9 mouse cellular contexts compared by ENCODE assay signal in genomic region chr16:35630470-35631183, GRCm38 (mm10).
DNase-seq lines count a peak whose midpoint lies in the region; ATAC-seq and TF ChIP-seq lines count a peak whose summit lies in the region.
"Had no signal": no experiment of that assay in that cellular context is flagged by ENCODE, and none has a peak within 500 bp of the region (broad histone marks: within the 10 kb centered on the region; RNA-seq: fewer than 3 reads in every experiment).

No protein-coding gene starts in this region.

- no peaks in the 10 kb centered on the region for H3K9me3 ChIP-seq in heart, embryonic 12.5 days (replicated peaks)
- no peaks in the 10 kb centered on the region for H3K9me3 ChIP-seq in hindbrain, embryonic 16.5 days (ENCODE audit: control insufficient read depth, low read length)
- H3K9me3 ChIP-seq: midbrain, embryonic 12.5 days had no signal

- no peak for ATAC-seq in heart, embryonic 12.5 days (ENCODE audit: insufficient number of reproducible peaks, low FRiP score)
- peak; percentile 66 for ATAC-seq in hindbrain, embryonic 16.5 days
- no peak for ATAC-seq in monocyte, adult 5-6 weeks (replicated peaks; ENCODE audit: insufficient number of reproducible peaks, low FRiP score, low TSS enrichment, poor library complexity, severe bottlenecking)

- 0 out of 2 replicates have a peak, but pooled peaks cover 10% of the 10 kb centered on the region for H3K27me3 ChIP-seq in heart, embryonic 12.5 days (replicated peaks)
- H3K27me3 ChIP-seq in hindbrain, embryonic 16.5 days (replicated peaks; ENCODE audit: control insufficient read depth, insufficient read depth, low read length): no peaks in the 10 kb centered on the region
- H3K27me3 ChIP-seq: midbrain, embryonic 12.5 days had no signal

- H3K4me3 ChIP-seq in heart, embryonic 12.5 days: no peak overlapping the region
- H3K4me3 ChIP-seq in hindbrain, embryonic 16.5 days (ENCODE audit: low read length): no peak overlapping the region
- H3K4me3 ChIP-seq in left cerebral cortex, adult 2 months: no peak overlapping the region
- H3K4me3 ChIP-seq: midbrain, embryonic 12.5 days had no signal

- no peak overlapping the region for H3K9ac ChIP-seq in heart, embryonic 12.5 days
- H3K9ac ChIP-seq in hindbrain, embryonic 16.5 days (ENCODE audit: low read depth, low read length): no peak overlapping the region; the same call in none of the 2 replicates
- H3K9ac ChIP-seq: midbrain, embryonic 12.5 days had no signal

- TF ChIP-seq CTCF in left cerebral cortex, adult 2 months (IDR thresholded peaks at IDR 0.05): no peak

- DNase-seq in heart, adult 11 months: peak; percentile 95
- peak; percentile 85 for DNase-seq in gastrocnemius, adult 18-20 months (ENCODE audit: low spot score)
- DNase-seq in lung, postnatal 10 days: peak; percentile 61
- DNase-seq in left cerebral cortex, adult 2 months (ENCODE audit: extremely low spot score in 1 of 2, low spot score in 2 of 2): no peak
- DNase-seq in spleen, postnatal 14 days (ENCODE audit: low spot score in 2 of 2): no peak

- no peak overlapping the region for H3K27ac ChIP-seq in heart, embryonic 12.5 days (ENCODE audit: poor library complexity, severe bottlenecking)
- H3K27ac ChIP-seq in hindbrain, embryonic 16.5 days (ENCODE audit: low read depth, low read length): peak overlapping the region; percentile 59
- no peak overlapping the region for H3K27ac ChIP-seq in left cerebral cortex, adult 2 months
- H3K27ac ChIP-seq: midbrain, embryonic 12.5 days had no signal

- H3K4me1 ChIP-seq in heart, embryonic 12.5 days (replicated peaks): peaks cover 5% of the 10 kb centered on the region
- H3K4me1 ChIP-seq in hindbrain, embryonic 16.5 days (ENCODE audit: control insufficient read depth, insufficient read depth, low read depth, low read length): peaks cover 12% of the 10 kb centered on the region

- no peak overlapping the region for H3K4me2 ChIP-seq in heart, embryonic 12.5 days
- H3K4me2 ChIP-seq in hindbrain, embryonic 16.5 days (ENCODE audit: low read length): no peak overlapping the region
- H3K4me2 ChIP-seq: midbrain, embryonic 12.5 days had no signal

- intact Hi-C loops in left cerebral cortex, adult 2 months (cut with DNase I): no loop called here

- 50% methylated on average over 16 of the region's 16 CpGs for WGBS in heart, embryonic 12.5 days
- 51% methylated on average over 14 of the region's 16 CpGs for WGBS in hindbrain, embryonic 16.5 days

- H3K36me3 ChIP-seq in heart, embryonic 12.5 days: no peaks in the 10 kb centered on the region
- no peaks in the 10 kb centered on the region for H3K36me3 ChIP-seq in hindbrain, embryonic 16.5 days (ENCODE audit: control insufficient read depth, insufficient read depth, low read length)

Comparison
In these comparisons a context has a peak if more than half of its experiments do, and no peak if none do; other contexts are left out.
1. DNase-seq: peak in heart, adult 11 months (single experiment), gastrocnemius, adult 18-20 months (single experiment) and lung, postnatal 10 days (single experiment); none in left cerebral cortex, adult 2 months (0 of 2) and spleen, postnatal 14 days (0 of 2).